Mouse (Mus musculus): ENCODE results near the gene Poldip2. TPM values are rescaled to one million over a fixed set of nuclear protein-coding genes. Genes with fewer than 3 reads are reported as not detected.

Gene Poldip2
- polyA plus RNA-seq (2016; fragmentation: Nextera tagmentation; extraction: Ambion mirVana): 155 and 168 TPM in 2 replicates

- peak within 1 kb of the TSS; percentile 86 for H3K9ac ChIP-seq (replicated peaks)
- peak within 1 kb of the TSS; percentile 77 for H3K4me2 ChIP-seq (replicated peaks)
- no peaks in the 10 kb centered on the region for H3K9me3 ChIP-seq
- peaks cover 48% of the 10 kb centered on the region for H3K36me3 ChIP-seq
- H3K27ac ChIP-seq (replicated peaks): peak within 1 kb of the TSS; percentile 79
- H3K4me1 ChIP-seq: peaks cover 18% of the 10 kb centered on the region
- under 1% methylated on average over 67 of the region's 67 CpGs for WGBS
- ATAC-seq (ENCODE audit: low FRiP score, low read depth): peak; percentile 94
- no peaks in the 10 kb centered on the region for H3K27me3 ChIP-seq
- H3K4me3 ChIP-seq: peak within 1 kb of the TSS; percentile 83
Observed at GRCm38 (mm10) chr11:78512025-78512957, at the start of gene Poldip2, which contains the start of gene Tmem199. Poldip2 (plus strand) TSS chr11:78512193. Tmem199 (minus strand) TSS chr11:78512172.

- Histone ChIP-seq H3K36me3 (no peaks in the 10 kb centered on the region), H3K9ac (replicated peaks) (no peak overlapping the region), H3K4me3 (no peak overlapping the region), H3K4me1 (peaks cover 12% of the 10 kb centered on the region), H3K4me2 (replicated peaks) (no peak overlapping the region), H3K27ac (replicated peaks) (no peak overlapping the region), H3K27me3 (no peaks in the 10 kb centered on the region), H3K9me3 (peaks cover 4% of the 10 kb centered on the region; the same call in 1 of the 2 replicates)
- no peak for ATAC-seq (ENCODE audit: low FRiP score, low read depth)
- 84% methylated on average over 5 of the region's 5 CpGs for WGBS
Observed at GRCm38 (mm10) chr11:78462669-78463068, 49.3 kb upstream of the Poldip2 start.

- peaks cover 4% of the 10 kb centered on the region; the same call in 1 of the 2 replicates for H3K9me3 ChIP-seq
- H3K4me3 ChIP-seq: no peak overlapping the region
- no peak overlapping the region for H3K9ac ChIP-seq (replicated peaks)
- no peaks in the 10 kb centered on the region for H3K36me3 ChIP-seq
- WGBS: 73% methylated on average over 13 of the region's 13 CpGs
- H3K27ac ChIP-seq (replicated peaks): no peak overlapping the region
- peaks cover 12% of the 10 kb centered on the region for H3K4me1 ChIP-seq
- H3K4me2 ChIP-seq (replicated peaks): no peak overlapping the region
- H3K27me3 ChIP-seq: no peaks in the 10 kb centered on the region
- no peak for ATAC-seq (ENCODE audit: low FRiP score, low read depth)
Observed at GRCm38 (mm10) chr11:78463286-78464036, 48.5 kb upstream of the Poldip2 start.

GRCm38 (mm10) chr11:78465116-78465515, 46.9 kb upstream of the Poldip2 start:
- Histone ChIP-seq H3K27me3 (no peaks in the 10 kb centered on the region), H3K4me3 (peak overlapping the region; percentile 77), H3K27ac (replicated peaks) (no peak overlapping the region), H3K36me3 (0 out of 2 replicates have a peak, but pooled peaks cover 3% of the 10 kb centered on the region), H3K9me3 (peaks cover 4% of the 10 kb centered on the region; the same call in 1 of the 2 replicates), H3K4me1 (peaks cover 12% of the 10 kb centered on the region), H3K4me2 (replicated peaks) (peak overlapping the region; percentile 94), H3K9ac (replicated peaks) (peak overlapping the region; percentile 84; the same call in 1 of the 2 replicates)
- 27% methylated on average over 9 of the region's 9 CpGs for WGBS
- ATAC-seq (ENCODE audit: low FRiP score, low read depth): 0 out of 2 replicates have a peak, but pooled peaks have one; percentile 27

GRCm38 (mm10) chr11:78465568-78466180, 46.3 kb upstream of the Poldip2 start, which contains the start of gene Slc46a1:
Slc46a1 (plus strand) TSS chr11:78465697.
- Histone ChIP-seq H3K36me3 (0 out of 2 replicates have a peak, but pooled peaks cover 3% of the 10 kb centered on the region), H3K4me2 (replicated peaks) (peak within 1 kb of the TSS; percentile 94), H3K27ac (replicated peaks) (peak within 1 kb of the TSS; percentile 85), H3K9ac (replicated peaks) (peak within 1 kb of the TSS; percentile 84), H3K4me3 (peak within 1 kb of the TSS; percentile 77), H3K9me3 (peaks cover 4% of the 10 kb centered on the region; the same call in 1 of the 2 replicates), H3K27me3 (no peaks in the 10 kb centered on the region), H3K4me1 (peaks cover 12% of the 10 kb centered on the region)
- ATAC-seq (ENCODE audit: low FRiP score, low read depth): peak; percentile 91
- under 1% methylated on average over 40 of the region's 41 CpGs for WGBS

- peak; percentile 27; the same call in 1 of the 2 replicates for ATAC-seq (ENCODE audit: low FRiP score, low read depth)
- H3K9me3 ChIP-seq: peaks cover 4% of the 10 kb centered on the region; the same call in 1 of the 2 replicates
- H3K9ac ChIP-seq (replicated peaks): peak overlapping the region; percentile 84
- H3K4me2 ChIP-seq (replicated peaks): peak overlapping the region; percentile 94
- peak overlapping the region; percentile 77 for H3K4me3 ChIP-seq
- H3K4me1 ChIP-seq: peaks cover 12% of the 10 kb centered on the region
- 0 out of 2 replicates have a peak, but pooled peaks cover 3% of the 10 kb centered on the region for H3K36me3 ChIP-seq
- no peak overlapping the region for H3K27ac ChIP-seq (replicated peaks)
- WGBS: 55% methylated on average over 23 of the region's 23 CpGs
- H3K27me3 ChIP-seq: no peaks in the 10 kb centered on the region
Observed at GRCm38 (mm10) chr11:78466242-78466912, 45.6 kb upstream of the Poldip2 start.

- no peaks in the 10 kb centered on the region for H3K27me3 ChIP-seq
- H3K36me3 ChIP-seq: peaks cover 10% of the 10 kb centered on the region; the same call in 1 of the 2 replicates
- H3K9ac ChIP-seq (replicated peaks): no peak overlapping the region
- H3K9me3 ChIP-seq: no peaks in the 10 kb centered on the region
- no peak overlapping the region for H3K4me3 ChIP-seq
- H3K27ac ChIP-seq (replicated peaks): no peak overlapping the region
- H3K4me2 ChIP-seq (replicated peaks): no peak overlapping the region
- 87% methylated on average over 7 of the region's 7 CpGs for WGBS
- no peak for ATAC-seq (ENCODE audit: low FRiP score, low read depth)
- peaks cover 12% of the 10 kb centered on the region for H3K4me1 ChIP-seq
Observed at GRCm38 (mm10) chr11:78467515-78467914, 44.5 kb upstream of the Poldip2 start.

- peaks cover 12% of the 10 kb centered on the region for H3K4me1 ChIP-seq
- H3K4me2 ChIP-seq (replicated peaks): no peak overlapping the region
- H3K9me3 ChIP-seq: no peaks in the 10 kb centered on the region
- no peak overlapping the region for H3K9ac ChIP-seq (replicated peaks)
- H3K27me3 ChIP-seq: no peaks in the 10 kb centered on the region
- no peak for ATAC-seq (ENCODE audit: low FRiP score, low read depth)
- WGBS: 76% methylated on average over 3 of the region's 3 CpGs
- no peak overlapping the region for H3K4me3 ChIP-seq
- H3K27ac ChIP-seq (replicated peaks): no peak overlapping the region
- peaks cover 10% of the 10 kb centered on the region; the same call in 1 of the 2 replicates for H3K36me3 ChIP-seq
Observed at GRCm38 (mm10) chr11:78467932-78468331, 44.1 kb upstream of the Poldip2 start.

GRCm38 (mm10) chr11:78471326-78472103, 40.5 kb upstream of the Poldip2 start:
- Histone ChIP-seq H3K4me2 (replicated peaks) (no peak overlapping the region), H3K4me1 (peaks cover 1% of the 10 kb centered on the region), H3K27ac (replicated peaks) (no peak overlapping the region), H3K9ac (replicated peaks) (no peak overlapping the region), H3K4me3 (no peak overlapping the region), H3K36me3 (peaks cover 32% of the 10 kb centered on the region), H3K9me3 (no peaks in the 10 kb centered on the region), H3K27me3 (no peaks in the 10 kb centered on the region)
- 92% methylated on average over 10 of the region's 10 CpGs for whole genome bisulfite sequencing
- no peak for ATAC-seq (ENCODE audit: low FRiP score, low read depth)

GRCm38 (mm10) chr11:78475289-78475688, 36.7 kb upstream of the Poldip2 start:
- WGBS: 89% methylated on average over 3 of the region's 3 CpGs
- H3K27me3 ChIP-seq: no peaks in the 10 kb centered on the region
- no peaks in the 10 kb centered on the region for H3K4me1 ChIP-seq
- H3K9ac ChIP-seq (replicated peaks): no peak overlapping the region
- no peak overlapping the region for H3K4me2 ChIP-seq (replicated peaks)
- H3K9me3 ChIP-seq: no peaks in the 10 kb centered on the region
- H3K36me3 ChIP-seq: peaks cover 37% of the 10 kb centered on the region
- no peak overlapping the region for H3K27ac ChIP-seq (replicated peaks)
- ATAC-seq (ENCODE audit: low FRiP score, low read depth): no peak
- H3K4me3 ChIP-seq: no peak overlapping the region
